Mouse (Mus musculus): Measurements from ENCODE around the gene Aar2. TPM values are rescaled to one million over a fixed set of nuclear protein-coding genes. Genes with fewer than 3 reads are reported as not detected.

Gene Aar2
- polyA plus RNA-seq, 1 experiment from 2014 or later = 21.8 TPM

DNA sequence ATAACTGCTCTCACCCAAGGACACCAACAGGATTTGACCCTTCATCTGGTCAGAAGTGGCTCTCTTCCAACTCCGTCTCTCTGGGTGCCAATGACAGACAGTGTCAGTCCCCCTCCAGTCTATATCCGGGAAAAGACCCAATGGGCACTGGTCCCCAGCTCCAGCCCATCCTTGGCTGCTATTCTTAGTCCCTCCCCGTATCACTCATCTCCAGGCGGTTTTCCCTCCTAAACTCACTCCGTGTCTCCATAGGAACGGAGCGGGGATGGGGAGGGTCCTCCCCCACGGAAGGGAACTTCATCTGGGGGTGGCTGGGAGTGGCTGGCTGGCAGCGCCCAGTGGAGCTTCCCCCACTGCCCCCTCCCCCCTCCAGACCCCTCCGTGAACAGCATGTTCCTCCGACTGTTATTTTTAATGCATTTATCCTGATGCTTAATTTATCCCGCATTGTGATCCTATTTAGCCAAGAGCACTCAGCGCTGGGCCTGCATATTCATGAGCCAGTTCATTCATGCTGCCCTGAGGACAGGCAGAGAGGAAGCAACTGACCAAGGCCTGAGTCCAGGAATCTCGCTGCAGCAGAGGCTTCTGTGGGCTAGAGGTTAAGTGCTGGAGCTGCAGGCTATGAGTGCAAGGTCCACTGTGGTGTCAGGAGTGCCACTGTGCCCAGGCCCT is 37.5 kb downstream of the Aar2 start:
- H3K27ac ChIP-seq (ENCODE audit: low read length) = no peak overlapping the region
- no peak for TF ChIP-seq CTCF (IDR thresholded peaks at IDR 0.05)
- TF ChIP-seq EP300 (IDR thresholded peaks at IDR 0.05) = no peak
- H3K4me1 ChIP-seq (ENCODE audit: insufficient read depth, low read depth, low read length) = no peaks in the 10 kb centered on the region
- no peak overlapping the region for H3K9ac ChIP-seq (replicated peaks; ENCODE audit: low read depth)
- 42% methylated on average over 14 of the region's 14 CpGs for WGBS
- DNase-seq (ENCODE audit: low spot score) = peak; percentile 15
- no peak overlapping the region for H3K4me2 ChIP-seq (replicated peaks; ENCODE audit: low read depth, low read length)
- H3K27me3 ChIP-seq (replicated peaks; ENCODE audit: insufficient read depth, low read length) = 0 out of 2 replicates have a peak, but pooled peaks cover 2% of the 10 kb centered on the region
- no peak overlapping the region for H3K4me3 ChIP-seq (ENCODE audit: low read depth, low read length)
- no peaks in the 10 kb centered on the region for H3K36me3 ChIP-seq (ENCODE audit: insufficient read depth, low read length)
- no peaks in the 10 kb centered on the region for H3K9me3 ChIP-seq (ENCODE audit: low read length)
- ATAC-seq = peak; percentile 38

DNA sequence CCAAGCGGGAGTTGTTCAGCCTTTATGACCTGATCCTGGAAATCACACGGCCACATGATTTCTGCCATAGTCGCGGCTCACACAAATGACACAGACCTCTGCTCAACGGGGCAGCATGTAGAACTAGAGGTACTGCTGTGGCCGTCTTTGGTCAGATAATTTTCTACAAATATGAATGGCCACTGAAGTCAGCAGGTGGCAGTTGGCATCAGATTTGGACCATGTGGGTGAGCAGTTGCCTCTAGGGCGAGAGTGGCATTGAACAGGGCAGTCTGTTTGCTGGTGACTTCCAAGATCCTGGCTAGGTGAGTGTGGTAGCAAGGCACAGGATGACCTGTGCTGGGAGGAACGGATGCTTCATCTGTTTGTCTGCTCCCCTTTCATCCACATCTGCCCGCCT is 42.1 kb downstream of the Aar2 start:
- H3K4me1 ChIP-seq (ENCODE audit: insufficient read depth, low read depth, low read length) = no peaks in the 10 kb centered on the region
- no peaks in the 10 kb centered on the region for H3K27me3 ChIP-seq (replicated peaks; ENCODE audit: insufficient read depth, low read length)
- no peaks in the 10 kb centered on the region for H3K9me3 ChIP-seq (ENCODE audit: low read length)
- no peak overlapping the region for H3K4me2 ChIP-seq (replicated peaks; ENCODE audit: low read depth, low read length)
- H3K27ac ChIP-seq (ENCODE audit: low read length) = no peak overlapping the region
- DNase-seq (ENCODE audit: low spot score) (no peak), ATAC-seq (no peak)
- TF ChIP-seq CTCF (IDR thresholded peaks at IDR 0.05) = no peak
- TF ChIP-seq EP300 (IDR thresholded peaks at IDR 0.05) = no peak
- no peak overlapping the region for H3K9ac ChIP-seq (replicated peaks; ENCODE audit: low read depth)
- H3K36me3 ChIP-seq (ENCODE audit: insufficient read depth, low read length) = no peaks in the 10 kb centered on the region
- WGBS = 92% methylated on average over 9 of the region's 9 CpGs
- H3K4me3 ChIP-seq (ENCODE audit: low read depth, low read length) = no peak overlapping the region

DNA sequence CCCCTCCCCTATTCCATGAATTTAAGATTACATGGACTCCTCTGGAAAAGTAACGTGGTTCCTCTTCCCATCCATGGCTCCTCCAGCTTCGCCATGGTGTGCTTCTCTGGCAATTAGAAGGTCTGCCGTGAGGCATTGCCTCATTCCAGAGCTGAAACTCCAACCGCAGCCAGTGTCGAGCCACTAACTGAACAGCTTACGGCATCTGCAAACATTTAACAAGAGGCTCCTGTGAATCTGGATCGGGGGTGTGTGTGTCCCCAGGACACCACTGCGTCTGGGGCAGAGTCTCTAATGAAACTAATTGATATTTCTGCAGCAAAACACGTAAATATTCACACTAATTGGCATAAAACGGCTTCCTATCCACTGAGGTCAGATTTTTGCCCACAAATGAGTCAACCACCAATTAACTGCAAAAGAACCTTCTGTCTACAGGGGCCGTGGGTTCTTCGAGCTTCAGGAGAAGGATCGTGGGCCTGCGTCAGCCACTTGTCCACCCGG is 47.7 kb downstream of the Aar2 start:
- Histone ChIP-seq H3K9ac (replicated peaks; ENCODE audit: low read depth) (no peak overlapping the region), H3K36me3 (ENCODE audit: insufficient read depth, low read length) (no peaks in the 10 kb centered on the region), H3K9me3 (ENCODE audit: low read length) (no peaks in the 10 kb centered on the region), H3K4me3 (ENCODE audit: low read depth, low read length) (no peak overlapping the region), H3K27me3 (replicated peaks; ENCODE audit: insufficient read depth, low read length) (no peaks in the 10 kb centered on the region), H3K27ac (ENCODE audit: low read length) (no peak overlapping the region), H3K4me2 (replicated peaks; ENCODE audit: low read depth, low read length) (no peak overlapping the region), H3K4me1 (ENCODE audit: insufficient read depth, low read depth, low read length) (no peaks in the 10 kb centered on the region)
- 53% methylated on average over 15 of the region's 15 CpGs for WGBS
- TF ChIP-seq EP300 (IDR thresholded peaks at IDR 0.05) (no peak), CTCF (IDR thresholded peaks at IDR 0.05) (no peak)
- no peak for ATAC-seq
- DNase-seq (ENCODE audit: low spot score) = no peak

DNA sequence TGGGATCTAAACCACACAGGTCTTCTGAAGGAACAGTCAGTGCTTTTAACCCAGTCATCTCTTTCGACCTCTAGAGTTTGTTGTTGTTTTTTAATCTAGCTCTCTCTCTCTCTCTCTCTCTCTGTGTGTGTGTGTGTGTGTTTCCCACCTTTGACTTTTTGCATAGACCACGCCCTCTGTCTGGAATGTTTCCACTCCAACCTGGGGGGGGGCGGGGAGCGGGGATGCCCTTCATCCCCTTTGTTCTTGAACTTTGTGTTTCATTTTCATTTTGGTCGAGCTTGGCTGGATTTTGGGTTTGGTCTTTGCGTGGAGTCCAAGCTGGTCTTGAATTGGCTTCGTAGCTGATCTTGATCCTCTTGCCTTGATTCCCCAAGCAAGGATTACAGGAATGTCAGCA is 55.2 kb downstream of the Aar2 start:
- WGBS = 74% methylated on average over 7 of the region's 7 CpGs
- no peak for ATAC-seq
- Histone ChIP-seq H3K4me1 (ENCODE audit: insufficient read depth, low read depth, low read length) (no peaks in the 10 kb centered on the region), H3K4me2 (replicated peaks; ENCODE audit: low read depth, low read length) (no peak overlapping the region), H3K36me3 (ENCODE audit: insufficient read depth, low read length) (no peaks in the 10 kb centered on the region), H3K27me3 (replicated peaks; ENCODE audit: insufficient read depth, low read length) (no peaks in the 10 kb centered on the region), H3K9ac (replicated peaks; ENCODE audit: low read depth) (no peak overlapping the region), H3K27ac (ENCODE audit: low read length) (no peak overlapping the region), H3K4me3 (ENCODE audit: low read depth, low read length) (no peak overlapping the region), H3K9me3 (ENCODE audit: low read length) (no peaks in the 10 kb centered on the region)
- DNase-seq (ENCODE audit: low spot score) = no peak
- TF ChIP-seq CTCF (IDR thresholded peaks at IDR 0.05) (no peak), EP300 (IDR thresholded peaks at IDR 0.05) (no peak)

DNA sequence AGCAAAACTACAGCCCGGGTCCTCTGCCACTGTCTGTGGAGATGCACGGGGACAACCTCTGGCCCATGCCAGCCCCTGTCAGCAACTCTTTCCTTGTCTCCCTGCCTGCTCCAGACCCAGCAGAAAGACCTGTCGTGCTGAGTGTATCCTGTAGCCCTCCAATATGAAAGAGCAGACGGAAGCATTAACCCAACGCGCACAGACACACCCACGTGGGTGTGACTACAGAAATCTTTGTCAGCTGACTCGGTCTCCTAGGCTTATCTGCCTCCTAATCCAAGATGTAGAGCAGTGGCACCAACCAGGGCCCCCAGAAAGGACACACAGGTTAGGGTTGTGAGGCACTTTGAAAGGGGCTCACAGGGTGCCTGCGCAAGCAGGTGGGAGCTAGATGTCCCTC is 56.3 kb downstream of the Aar2 start:
- WGBS = 66% methylated on average over 9 of the region's 9 CpGs
- ATAC-seq = no peak

DNA sequence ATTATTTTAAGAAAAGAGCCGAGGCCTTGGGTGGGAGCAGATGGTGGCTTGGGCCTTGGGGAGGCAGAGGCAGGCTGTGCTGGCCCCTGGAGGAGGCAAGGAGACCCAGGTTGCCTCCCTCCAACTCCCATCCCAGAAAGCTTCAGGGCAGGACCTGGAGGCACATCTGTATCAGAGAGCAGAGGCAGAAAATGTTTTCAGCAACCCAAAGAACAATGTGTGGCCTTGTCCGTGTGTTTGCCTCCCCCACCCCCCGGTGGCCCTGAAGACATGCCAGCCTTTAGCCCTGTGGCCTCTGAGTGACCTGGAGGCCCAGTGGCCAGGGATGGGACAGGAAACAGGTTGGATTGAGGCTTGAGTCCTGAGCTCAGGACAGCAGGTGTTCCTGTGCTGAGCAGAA is 57.8 kb downstream of the Aar2 start:
- Histone ChIP-seq H3K9ac (replicated peaks; ENCODE audit: low read depth) (no peak overlapping the region), H3K4me3 (ENCODE audit: low read depth, low read length) (no peak overlapping the region), H3K4me2 (replicated peaks; ENCODE audit: low read depth, low read length) (no peak overlapping the region), H3K27ac (ENCODE audit: low read length) (no peak overlapping the region), H3K9me3 (ENCODE audit: low read length) (no peaks in the 10 kb centered on the region), H3K36me3 (ENCODE audit: insufficient read depth, low read length) (no peaks in the 10 kb centered on the region), H3K27me3 (replicated peaks; ENCODE audit: insufficient read depth, low read length) (no peaks in the 10 kb centered on the region), H3K4me1 (ENCODE audit: insufficient read depth, low read depth, low read length) (no peaks in the 10 kb centered on the region)
- DNase-seq (ENCODE audit: low spot score) = no peak
- ATAC-seq = no peak
- WGBS = 39% methylated on average over 3 of the region's 3 CpGs
- TF ChIP-seq EP300 (IDR thresholded peaks at IDR 0.05) = no peak
- no peak for TF ChIP-seq CTCF (IDR thresholded peaks at IDR 0.05)

More for the DNA sequence above, 56.3 kb downstream of the Aar2 start:
- H3K27ac ChIP-seq (ENCODE audit: low read length) = no peak overlapping the region
- H3K9ac ChIP-seq (replicated peaks; ENCODE audit: low read depth) = no peak overlapping the region
- no peaks in the 10 kb centered on the region for H3K4me1 ChIP-seq (ENCODE audit: insufficient read depth, low read depth, low read length)
- no peaks in the 10 kb centered on the region for H3K36me3 ChIP-seq (ENCODE audit: insufficient read depth, low read length)
- no peak overlapping the region for H3K4me2 ChIP-seq (replicated peaks; ENCODE audit: low read depth, low read length)
- no peaks in the 10 kb centered on the region for H3K27me3 ChIP-seq (replicated peaks; ENCODE audit: insufficient read depth, low read length)
- no peak for DNase-seq (ENCODE audit: low spot score)
- H3K4me3 ChIP-seq (ENCODE audit: low read depth, low read length) = no peak overlapping the region
- TF ChIP-seq CTCF (IDR thresholded peaks at IDR 0.05) (no peak), EP300 (IDR thresholded peaks at IDR 0.05) (no peak)
- no peaks in the 10 kb centered on the region for H3K9me3 ChIP-seq (ENCODE audit: low read length)

Data from lung, postnatal 0 days (tissue).